Mouse (Mus musculus) cortical plate, adult 2 months (tissue): ENCODE data around the gene Ankrd60. TPM values are rescaled to one million over a fixed set of nuclear protein-coding genes. Genes with fewer than 3 reads are reported as not detected.

Experiments used
- H3K27ac ChIP-seq: fragments of 200-500 bp; 2 replicates; pipeline ENCODE4 v1.5.1; 2012; ENCODE audit warnings: low read length, control low read depth, inconsistent platforms; ENCODE audit not compliant: insufficient read depth
- H3K4me1 ChIP-seq: fragments of 200-500 bp; 2 replicates; pipeline ENCODE4 v1.6.1; 2011; ENCODE audit warnings: low read length; ENCODE audit not compliant: control insufficient read depth, insufficient read depth
- H3K4me3 ChIP-seq: fragments of 200-500 bp; 2 replicates; pipeline ENCODE4 v1.5.1; 2011; ENCODE audit warnings: mild to moderate bottlenecking, low read length, control low read depth; ENCODE audit not compliant: insufficient read depth
- CTCF ChIP-seq: fragments of 200-500 bp; IDR thresholded peaks from 2 replicates; pipeline ENCODE4 v1.5.1; 2011; ENCODE audit warnings: mild to moderate bottlenecking, control low read depth, low read length; ENCODE audit not compliant: insufficient read depth; ENCODE audit errors: extremely low read depth
- POLR2A ChIP-seq: fragments of 200-500 bp; IDR thresholded peaks from 2 replicates; pipeline ENCODE4 v1.6.1; 2011; ENCODE audit warnings: mild to moderate bottlenecking, low read length, control low read depth; ENCODE audit not compliant: insufficient read depth; ENCODE audit errors: extremely low read depth
- polyA plus RNA-seq: library from polyadenylated mRNA; depleted of rRNA; stranded (reverse); fragments of >200 nt; gene quantifications from 2 replicates; pipeline ENCODE4 v1.2.3, GENCODE M21; 2012; rRNA removed

Ankrd60 gene
- not detected in 2 replicates for polyA plus RNA-seq

DNA sequence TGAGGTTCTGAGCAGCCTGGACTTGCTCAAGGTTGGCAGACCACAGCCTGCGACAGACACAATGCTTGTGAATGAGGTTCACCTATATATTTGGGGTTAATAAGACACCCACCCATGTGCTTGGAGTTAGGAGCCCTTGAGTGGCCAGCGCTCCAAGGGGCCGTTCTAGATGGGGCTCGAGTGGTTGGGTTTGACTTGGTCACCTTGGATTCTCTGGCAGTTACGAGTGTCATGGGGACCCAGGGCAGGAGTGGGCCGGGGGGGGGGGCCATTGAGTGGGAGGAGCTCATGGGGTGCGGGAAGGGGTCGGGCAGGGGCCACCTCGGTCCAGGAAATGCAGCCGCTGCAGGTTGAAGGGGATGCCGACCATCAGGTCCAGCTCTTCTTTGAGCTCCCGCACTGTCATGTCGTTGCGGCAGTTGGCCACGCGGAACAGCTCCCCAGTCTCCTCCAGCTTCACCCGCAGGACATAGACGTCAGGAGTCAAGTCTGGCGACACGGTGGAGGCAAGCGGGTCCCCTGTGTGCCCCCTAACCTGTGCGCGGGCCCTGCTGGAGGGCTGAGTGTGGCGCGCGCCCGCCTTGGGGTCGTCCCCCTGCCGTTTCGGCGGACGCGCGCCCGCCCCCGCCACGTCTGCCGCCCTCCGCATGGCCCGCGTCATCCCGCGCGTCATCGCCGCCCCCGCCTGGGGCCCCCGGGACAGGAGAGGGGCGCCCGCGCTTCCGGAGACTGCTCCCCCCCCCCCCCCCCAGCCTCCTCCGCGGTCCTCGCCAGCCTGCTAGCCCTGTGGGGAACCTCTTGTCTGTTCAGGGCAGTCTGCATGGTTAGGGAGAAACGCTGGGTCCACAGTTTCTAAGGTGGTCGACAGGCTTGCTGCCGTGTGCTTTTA, at the start of gene Ankrd60:
Gene Ankrd60, minus strand, starts transcription at position 697 of the 889 bp plus-strand sequence.
- no peaks in the 10 kb centered on the region for H3K4me1 ChIP-seq
- no peak within 1 kb of the TSS for H3K27ac ChIP-seq
- TF ChIP-seq CTCF (no peak), POLR2A (no peak)
- H3K4me3 ChIP-seq: 0 out of 2 replicates have a peak within 1 kb of the TSS, but pooled peaks have one; percentile 2

DNA sequence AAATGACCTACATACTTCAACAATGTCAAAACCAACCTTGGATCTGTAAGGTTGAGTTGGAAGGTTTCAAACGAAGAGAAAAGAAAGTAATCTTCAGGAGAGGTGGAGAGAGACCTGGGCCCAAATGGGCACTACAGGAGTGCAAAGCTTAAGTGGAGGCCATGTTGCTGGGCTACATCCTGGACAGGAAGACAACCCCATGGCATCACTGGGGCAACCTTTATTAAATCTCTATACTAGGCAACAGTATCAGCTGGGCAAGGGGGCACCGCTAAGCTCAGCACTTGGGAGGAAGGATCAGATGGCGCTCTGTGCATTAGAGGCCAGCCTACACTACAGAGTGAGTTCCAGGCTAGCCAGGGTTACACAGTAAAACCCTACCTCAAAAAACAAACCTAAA, 47.6 kb upstream of the Ankrd60 start:
- no peak overlapping the region for H3K27ac ChIP-seq
- no peaks in the 10 kb centered on the region for H3K4me1 ChIP-seq
- TF ChIP-seq CTCF (no peak), POLR2A (no peak)
- no peak overlapping the region for H3K4me3 ChIP-seq

DNA sequence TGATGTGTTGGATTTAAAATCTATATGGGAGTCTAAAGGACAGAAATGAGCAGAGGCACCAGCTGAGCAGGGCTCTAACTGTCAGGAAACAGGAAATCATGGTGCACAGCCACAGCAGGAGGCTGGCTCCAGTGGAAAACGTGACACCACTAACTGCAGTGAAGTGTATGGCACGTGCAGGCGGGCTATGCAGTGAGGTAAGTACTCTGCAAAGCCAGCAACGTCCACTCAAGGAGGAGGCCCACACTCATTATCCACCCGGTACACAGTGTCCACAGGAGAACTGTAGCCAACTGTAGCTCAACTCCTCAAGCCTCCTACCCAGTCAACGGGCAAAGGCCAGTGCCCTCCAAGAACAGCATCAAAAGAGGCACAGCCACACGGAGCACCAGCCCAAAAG, 46.5 kb upstream of the Ankrd60 start:
- TF ChIP-seq POLR2A (no peak), CTCF (no peak)
- H3K27ac ChIP-seq: no peak overlapping the region
- no peak overlapping the region for H3K4me3 ChIP-seq
- no peaks in the 10 kb centered on the region for H3K4me1 ChIP-seq

DNA sequence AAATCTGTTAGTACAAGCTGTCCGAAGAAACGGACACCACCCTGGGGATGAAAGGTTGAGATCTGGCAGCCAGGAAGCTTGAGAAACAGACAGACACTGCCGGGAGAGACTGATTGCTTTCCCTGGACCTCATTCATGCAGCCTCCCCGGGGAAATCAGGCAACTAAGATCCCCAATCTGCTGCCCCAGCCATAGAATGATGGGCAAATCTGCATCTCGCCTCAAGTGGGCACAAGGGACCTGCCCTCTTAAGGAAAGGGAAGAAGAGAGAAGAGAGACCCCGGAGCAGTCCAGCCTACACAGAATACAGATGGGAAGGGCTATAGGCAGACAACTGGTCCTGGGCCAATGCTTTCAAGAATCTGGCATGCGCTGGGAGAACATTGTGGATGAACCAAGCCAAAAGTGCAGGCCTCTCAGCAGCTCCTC, 44.0 kb upstream of the Ankrd60 start:
- Histone ChIP-seq H3K4me1 (no peaks in the 10 kb centered on the region), H3K27ac (no peak overlapping the region), H3K4me3 (no peak overlapping the region)
- no peak for TF ChIP-seq POLR2A
- no peak for TF ChIP-seq CTCF

DNA sequence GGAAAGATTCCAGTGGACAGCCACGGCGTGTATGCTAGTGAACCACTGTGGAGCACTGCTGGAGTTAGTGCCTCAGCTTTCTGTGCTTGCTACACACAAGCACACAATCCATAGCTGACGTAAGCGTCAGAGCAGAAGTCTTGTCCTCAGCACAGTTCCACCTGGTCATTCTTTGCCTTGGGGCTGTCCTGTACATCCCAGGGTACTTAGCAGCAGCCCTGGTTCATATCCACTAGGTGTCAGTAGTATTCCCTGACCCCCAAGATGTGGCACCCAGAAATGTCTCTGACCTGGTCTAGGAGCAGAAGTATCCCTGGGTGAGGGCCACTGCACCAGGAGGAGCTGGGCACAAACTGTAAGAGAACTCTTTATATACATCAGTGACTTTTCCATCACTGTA, 42.5 kb upstream of the Ankrd60 start:
- H3K4me1 ChIP-seq: no peaks in the 10 kb centered on the region
- H3K4me3 ChIP-seq: no peak overlapping the region
- TF ChIP-seq CTCF: no peak
- TF ChIP-seq POLR2A: no peak
- H3K27ac ChIP-seq: no peak overlapping the region

DNA sequence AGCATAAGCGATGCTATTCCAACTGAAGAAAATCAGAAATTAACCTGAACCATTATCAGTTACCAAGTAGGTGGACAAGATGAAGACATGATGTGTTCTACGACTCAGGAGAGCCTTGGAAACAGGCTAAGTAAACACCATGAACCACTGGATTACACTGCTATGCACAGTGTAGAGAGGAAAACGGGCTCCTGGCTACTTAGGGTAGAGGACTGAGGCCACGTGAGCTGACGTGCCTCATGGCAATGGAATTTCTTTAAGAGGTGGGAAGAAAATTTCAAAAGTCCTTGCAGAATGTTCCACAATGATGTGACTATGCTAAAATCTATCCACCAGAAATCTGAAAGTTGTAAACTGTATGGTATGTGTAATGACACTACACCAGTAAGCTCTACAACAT, 41.0 kb upstream of the Ankrd60 start:
- Histone ChIP-seq H3K4me1 (no peaks in the 10 kb centered on the region), H3K4me3 (no peak overlapping the region), H3K27ac (no peak overlapping the region)
- TF ChIP-seq POLR2A: no peak
- TF ChIP-seq CTCF: no peak

DNA sequence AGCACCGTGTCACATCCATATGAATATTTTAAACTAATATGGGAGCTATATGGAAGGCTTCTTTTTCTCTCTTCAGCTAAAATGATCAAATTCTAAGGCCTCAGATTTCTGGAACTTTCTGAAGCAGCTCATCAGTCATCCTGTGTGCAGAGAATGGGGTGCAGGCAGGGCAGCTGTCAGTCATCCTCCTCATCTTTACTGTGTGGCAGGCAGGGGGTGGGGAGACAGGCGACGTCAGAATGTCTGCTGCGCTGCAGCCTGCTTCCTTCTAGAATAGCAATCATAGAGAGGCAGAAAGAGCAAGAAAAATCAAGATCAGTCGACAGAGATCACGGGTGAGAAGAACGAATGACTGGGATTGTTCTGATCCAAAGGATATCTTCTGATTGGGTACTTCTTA, 38.0 kb upstream of the Ankrd60 start:
- no peak overlapping the region for H3K27ac ChIP-seq
- no peaks in the 10 kb centered on the region for H3K4me1 ChIP-seq
- TF ChIP-seq POLR2A (no peak), CTCF (no peak)
- no peak overlapping the region for H3K4me3 ChIP-seq

DNA sequence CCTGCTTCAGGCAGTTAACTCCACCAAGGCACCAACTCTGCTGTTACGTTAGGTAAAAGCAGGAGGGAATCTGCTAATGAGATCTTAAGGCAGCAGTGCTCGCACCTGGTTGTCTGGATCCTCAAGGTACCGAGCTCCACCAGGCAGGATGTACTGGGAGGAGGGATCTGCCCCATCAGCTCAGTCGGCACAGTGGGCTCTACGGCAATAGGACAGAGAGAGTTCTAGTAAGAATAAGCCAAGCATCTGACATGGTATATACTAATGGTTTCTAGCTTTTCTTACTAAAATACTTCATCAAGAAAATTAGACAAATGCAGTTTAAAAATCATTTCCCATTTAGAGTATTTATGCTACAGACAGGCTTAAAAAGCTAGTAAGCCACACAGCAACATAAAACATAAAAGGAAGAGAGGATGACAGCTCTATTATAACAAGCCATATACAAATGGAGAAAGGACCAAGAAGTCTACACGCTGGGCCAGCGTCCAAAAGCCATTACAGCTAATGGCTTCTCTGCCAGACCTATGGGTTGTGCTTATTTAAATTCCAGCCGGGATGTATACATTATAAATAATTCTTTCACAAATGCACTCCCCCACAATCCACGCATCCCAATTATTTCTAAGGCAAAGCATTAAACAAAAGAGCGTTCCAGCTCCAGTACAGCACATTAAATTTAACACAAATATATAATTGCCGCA, 37.4 kb upstream of the Ankrd60 start:
- no peaks in the 10 kb centered on the region for H3K4me1 ChIP-seq
- TF ChIP-seq CTCF (no peak), POLR2A (no peak)
- no peak overlapping the region for H3K27ac ChIP-seq
- H3K4me3 ChIP-seq: no peak overlapping the region

DNA sequence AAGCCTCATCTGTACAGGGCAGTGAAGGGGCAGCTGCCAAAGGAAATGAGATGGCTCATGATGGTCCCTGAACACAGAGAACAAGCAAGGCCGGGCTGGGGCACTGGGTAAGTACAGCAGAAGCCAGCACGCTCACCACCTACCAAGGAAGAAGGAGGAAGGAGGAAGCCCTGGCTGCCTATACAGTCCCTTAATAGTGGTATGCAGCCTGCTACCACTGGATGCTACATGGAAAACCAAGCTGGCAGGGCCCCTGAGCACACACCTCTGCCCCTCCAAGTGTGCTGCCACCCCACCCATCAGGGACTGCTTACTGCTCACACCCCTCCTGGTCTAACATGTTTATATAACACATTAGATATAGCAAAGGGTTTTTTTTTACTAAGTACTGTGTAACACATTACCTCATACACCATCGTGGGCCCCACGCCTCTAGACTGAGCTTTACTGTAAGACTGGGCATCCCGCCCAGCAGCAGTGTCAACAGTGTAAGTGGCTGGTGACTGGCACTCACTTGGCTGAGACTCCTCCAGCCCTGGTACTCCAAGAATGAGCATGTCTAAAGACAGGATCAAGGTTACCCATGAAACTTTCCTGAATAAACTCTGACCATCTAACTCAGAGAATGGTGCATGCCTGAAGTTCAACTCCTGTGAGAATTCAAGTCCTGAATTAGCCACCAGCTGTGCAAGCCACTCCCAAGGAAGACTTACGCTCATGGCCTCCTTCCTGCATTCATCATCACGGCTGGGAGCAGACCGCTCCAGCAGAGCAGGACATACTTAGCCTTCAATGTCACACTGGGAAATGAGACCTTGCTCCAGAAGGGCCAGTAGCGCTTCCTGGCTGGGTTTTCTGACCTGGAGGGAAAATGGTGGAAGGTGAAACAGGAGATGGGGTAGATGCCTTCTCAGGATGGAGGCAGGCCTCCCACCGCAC, 30.1 kb upstream of the Ankrd60 start:
- H3K4me3 ChIP-seq: no peak overlapping the region
- H3K4me1 ChIP-seq: no peaks in the 10 kb centered on the region
- H3K27ac ChIP-seq: no peak overlapping the region
- TF ChIP-seq CTCF: no peak
- TF ChIP-seq POLR2A: no peak
